Mouse (Mus musculus): ENCODE measurements at regions not wholly inside any gene's neighbourhood (a gene's known extent, or its start where the extent isn't known, plus 50 kb on each side); places are given as distances from the start of the nearest gene placed in this dataset.

DNA sequence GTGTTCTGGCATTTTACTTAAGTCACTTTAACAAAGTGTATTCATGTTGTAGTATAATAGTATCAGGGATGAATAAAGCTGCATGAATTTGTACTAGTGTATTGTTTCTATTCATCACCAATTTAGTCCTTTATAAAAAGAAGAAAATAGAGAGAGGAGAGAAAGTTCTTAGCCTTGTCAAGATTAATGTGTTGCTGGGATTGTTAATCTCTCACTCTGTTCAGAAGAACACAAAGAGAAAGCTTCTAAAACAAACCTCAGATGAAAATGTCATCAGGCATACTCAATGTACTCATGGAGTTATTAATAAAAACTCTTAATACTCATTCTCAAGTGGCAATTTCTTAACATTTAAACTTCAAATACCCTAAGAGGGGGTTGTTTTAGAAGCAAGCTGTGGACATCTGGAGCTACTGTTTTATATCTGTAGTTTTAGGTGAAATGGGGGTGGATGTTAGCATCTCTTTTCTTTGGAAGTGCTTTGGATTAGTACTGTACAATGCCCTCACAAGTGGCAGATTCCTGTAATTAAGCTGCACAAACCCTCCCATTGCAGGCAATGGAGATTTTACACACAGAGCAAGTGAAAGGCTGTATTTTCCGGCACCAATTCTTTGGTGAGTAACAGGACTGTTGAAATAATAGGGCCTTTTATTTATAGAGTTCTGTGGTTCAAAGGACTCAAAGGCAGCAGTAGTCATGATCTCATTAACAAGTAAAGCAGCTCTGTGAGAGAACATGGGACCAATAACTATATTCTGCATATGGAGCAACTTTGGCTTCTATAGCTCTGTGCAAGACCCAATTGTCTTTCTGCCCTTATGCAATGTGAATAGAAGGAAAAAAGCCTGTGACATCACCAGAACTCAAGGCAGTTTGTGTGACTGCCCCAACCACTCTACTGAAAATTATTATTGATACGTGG, 273.4 kb upstream of the Epha5 start:
- ATAC-seq: no peak
- no peak overlapping the region for H3K27ac ChIP-seq
- no peak overlapping the region for H3K4me3 ChIP-seq
- no peaks in the 10 kb centered on the region for H3K9me3 ChIP-seq (replicated peaks)
- H3K27me3 ChIP-seq (replicated peaks): no peaks in the 10 kb centered on the region
- H3K36me3 ChIP-seq: no peaks in the 10 kb centered on the region
- 78% methylated on average over 2 of the region's 2 CpGs for WGBS (ENCODE audit: insufficient replicate concordance)
- no peak overlapping the region for H3K9ac ChIP-seq
- no peaks in the 10 kb centered on the region for H3K4me1 ChIP-seq
- H3K4me2 ChIP-seq: no peak overlapping the region

DNA sequence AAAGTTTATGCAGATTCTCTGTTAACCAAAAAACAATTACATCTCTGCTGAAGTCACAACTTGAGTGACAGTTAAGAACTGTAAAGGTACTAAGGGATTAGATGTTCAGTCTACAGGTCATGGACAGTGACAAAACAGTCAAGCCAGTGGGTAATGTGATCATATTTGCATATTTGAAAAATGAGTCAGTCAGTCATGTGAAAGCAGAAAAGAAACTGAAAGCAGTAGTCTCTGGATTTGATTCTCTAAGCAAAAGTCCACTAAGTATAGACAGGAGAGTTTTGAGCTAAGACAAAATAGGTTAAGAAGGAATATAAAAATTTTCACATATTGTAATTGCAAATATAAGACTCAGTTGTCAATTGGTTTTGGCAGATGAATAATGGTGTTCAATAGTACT, 270.4 kb upstream of the Epha5 start:
- Histone ChIP-seq H3K4me3 (no peak overlapping the region), H3K9ac (no peak overlapping the region), H3K4me1 (no peaks in the 10 kb centered on the region), H3K36me3 (no peaks in the 10 kb centered on the region), H3K9me3 (replicated peaks) (no peaks in the 10 kb centered on the region), H3K27me3 (replicated peaks) (no peaks in the 10 kb centered on the region), H3K27ac (no peak overlapping the region), H3K4me2 (no peak overlapping the region)
- ATAC-seq: no peak

DNA sequence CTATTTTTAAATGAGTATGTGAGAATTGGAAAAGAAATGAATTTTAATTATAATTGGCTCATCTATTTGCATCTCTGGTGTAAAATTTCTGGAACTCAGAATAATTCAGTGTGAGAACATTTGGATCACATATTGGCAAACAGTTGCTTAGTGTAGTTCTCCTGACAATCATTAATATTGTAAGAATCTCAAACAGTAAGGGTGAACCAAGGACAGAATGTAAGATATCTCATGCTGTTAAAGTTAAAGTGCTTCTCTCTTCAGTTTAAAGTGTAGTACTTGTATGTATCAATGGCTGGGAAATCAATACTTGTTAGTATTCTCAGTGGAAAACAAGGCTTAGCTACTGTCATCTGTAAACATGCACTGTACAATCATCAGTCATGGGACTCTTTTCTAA, 238.0 kb upstream of the Epha5 start:
- ATAC-seq: no peak
- no peaks in the 10 kb centered on the region for H3K27me3 ChIP-seq (replicated peaks)
- no peaks in the 10 kb centered on the region for H3K9me3 ChIP-seq (replicated peaks)
- no peak overlapping the region for H3K9ac ChIP-seq
- H3K4me3 ChIP-seq: no peak overlapping the region
- H3K36me3 ChIP-seq: no peaks in the 10 kb centered on the region
- no peak overlapping the region for H3K27ac ChIP-seq
- no peaks in the 10 kb centered on the region for H3K4me1 ChIP-seq
- no peak overlapping the region for H3K4me2 ChIP-seq

DNA sequence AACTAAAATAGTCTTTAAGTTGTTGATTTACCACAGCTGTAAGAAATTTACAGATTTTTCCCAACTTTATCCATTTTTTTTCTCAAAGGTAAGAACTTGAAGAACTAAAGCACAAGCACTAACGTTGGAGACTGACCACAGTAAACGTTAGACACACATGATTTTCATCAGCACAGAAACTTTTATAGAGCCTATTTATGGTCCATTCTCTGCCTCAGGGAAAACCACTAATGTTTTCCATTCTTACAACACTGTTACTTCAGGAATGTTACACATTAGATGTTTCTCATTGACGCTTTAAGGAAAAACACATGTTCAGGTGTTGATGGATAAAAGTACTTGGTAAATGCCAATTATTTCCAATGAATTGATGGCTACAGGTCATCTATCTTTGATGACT, 218.3 kb upstream of the Epha5 start:
- Histone ChIP-seq H3K9me3 (replicated peaks) (no peaks in the 10 kb centered on the region), H3K27ac (no peak overlapping the region), H3K4me3 (no peak overlapping the region), H3K36me3 (no peaks in the 10 kb centered on the region), H3K27me3 (replicated peaks) (no peaks in the 10 kb centered on the region), H3K4me2 (no peak overlapping the region), H3K4me1 (no peaks in the 10 kb centered on the region), H3K9ac (no peak overlapping the region)
- 67% methylated on average over 3 of the region's 3 CpGs for WGBS (ENCODE audit: insufficient replicate concordance)
- no peak for ATAC-seq

DNA sequence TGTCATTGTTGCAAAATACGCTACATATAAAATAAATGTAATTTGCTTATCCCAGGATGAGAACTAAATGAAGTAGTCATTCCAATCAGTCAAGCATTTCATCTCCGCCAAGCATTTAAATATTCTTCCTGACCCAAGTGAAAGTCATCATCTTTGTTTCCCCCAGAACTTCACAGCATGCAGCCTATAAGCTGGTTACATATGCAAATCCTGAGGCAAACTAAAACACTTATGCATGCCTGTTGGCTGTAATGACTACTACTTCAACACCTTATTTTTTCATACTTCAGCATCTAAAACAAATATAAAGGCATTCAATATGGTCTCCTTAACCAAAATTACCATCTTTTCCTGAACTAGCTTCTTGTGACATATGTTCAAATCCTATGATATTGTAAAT, 215.7 kb upstream of the Epha5 start:
- no peak overlapping the region for H3K9ac ChIP-seq
- H3K4me3 ChIP-seq: no peak overlapping the region
- no peak overlapping the region for H3K4me2 ChIP-seq
- H3K36me3 ChIP-seq: no peaks in the 10 kb centered on the region
- no peak overlapping the region for H3K27ac ChIP-seq
- 68% methylated on average over 2 of the region's 2 CpGs for WGBS (ENCODE audit: insufficient replicate concordance)
- ATAC-seq: no peak
- no peaks in the 10 kb centered on the region for H3K27me3 ChIP-seq (replicated peaks)
- H3K4me1 ChIP-seq: no peaks in the 10 kb centered on the region
- H3K9me3 ChIP-seq (replicated peaks): no peaks in the 10 kb centered on the region

DNA sequence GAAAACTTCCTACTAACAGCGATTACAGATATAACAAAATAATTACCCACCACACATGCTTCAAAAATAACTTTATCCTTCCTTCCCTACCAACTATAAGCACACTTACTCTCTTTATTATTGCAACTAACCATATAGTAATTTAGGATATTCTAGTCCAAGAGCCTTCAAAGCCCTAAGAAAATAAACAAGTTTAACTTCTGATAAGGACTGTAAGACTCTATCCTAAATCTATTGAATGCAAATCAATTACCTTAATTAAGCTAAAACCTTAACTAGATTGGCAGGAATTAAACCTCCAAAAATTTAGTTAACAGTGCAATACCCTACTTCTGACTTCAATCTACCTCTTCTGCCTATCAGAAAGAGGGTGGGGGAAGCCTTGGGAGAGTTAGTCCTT, 201.0 kb upstream of the Epha5 start:
- Histone ChIP-seq H3K36me3 (no peaks in the 10 kb centered on the region), H3K4me2 (no peak overlapping the region), H3K9me3 (replicated peaks) (no peaks in the 10 kb centered on the region), H3K4me3 (no peak overlapping the region), H3K4me1 (no peaks in the 10 kb centered on the region), H3K9ac (no peak overlapping the region), H3K27me3 (replicated peaks) (no peaks in the 10 kb centered on the region), H3K27ac (no peak overlapping the region)
- 86% methylated on average over 1 of the region's 1 CpGs for WGBS (ENCODE audit: insufficient replicate concordance)
- ATAC-seq: no peak

- no peaks in the 10 kb centered on the region for H3K27me3 ChIP-seq (replicated peaks)
Measured at GRCm38 (mm10) chr5:84608683-84609082, 191.5 kb upstream of the Epha5 start.

GRCm38 (mm10) chr5:84565311-84565946, 148.2 kb upstream of the Epha5 start:
- no peaks in the 10 kb centered on the region for H3K9me3 ChIP-seq (replicated peaks)
- no peak overlapping the region for H3K9ac ChIP-seq
- no peaks in the 10 kb centered on the region for H3K4me1 ChIP-seq
- H3K27me3 ChIP-seq (replicated peaks): no peaks in the 10 kb centered on the region
- H3K27ac ChIP-seq: no peak overlapping the region
- H3K4me3 ChIP-seq: no peak overlapping the region
- H3K4me2 ChIP-seq: no peak overlapping the region
- ATAC-seq: no peak
- no peaks in the 10 kb centered on the region for H3K36me3 ChIP-seq
- 54% methylated on average over 5 of the region's 5 CpGs for WGBS (ENCODE audit: insufficient replicate concordance)

More at GRCm38 (mm10) chr5:84608683-84609082, 191.5 kb upstream of the Epha5 start:
- Histone ChIP-seq H3K9ac (no peak overlapping the region), H3K4me3 (no peak overlapping the region), H3K4me1 (no peaks in the 10 kb centered on the region), H3K27ac (no peak overlapping the region), H3K4me2 (no peak overlapping the region), H3K36me3 (no peaks in the 10 kb centered on the region), H3K9me3 (replicated peaks) (no peaks in the 10 kb centered on the region)
- 43% methylated on average over 2 of the region's 2 CpGs for WGBS (ENCODE audit: insufficient replicate concordance)
- ATAC-seq: no peak

DNA sequence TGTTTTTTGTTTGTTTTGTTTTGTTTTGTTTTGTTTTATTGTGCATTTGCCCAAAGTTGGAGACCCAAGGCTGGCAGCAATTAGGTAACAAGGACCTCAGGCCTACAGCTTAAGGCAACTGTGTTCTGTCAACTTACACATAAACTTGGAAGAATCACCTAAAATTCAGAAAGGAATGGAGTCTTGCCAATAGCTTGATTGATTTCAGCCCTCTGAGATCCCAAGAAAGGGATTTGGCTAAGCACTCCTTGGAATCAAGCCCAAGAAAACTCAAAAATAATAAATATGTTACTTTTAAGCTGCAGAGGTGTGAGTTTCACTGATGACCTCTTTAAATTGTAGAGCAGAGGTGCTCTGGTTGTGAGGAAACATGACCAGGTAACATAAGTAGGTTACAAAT, 102.7 kb upstream of the Epha5 start:
- Histone ChIP-seq H3K4me1 (no peaks in the 10 kb centered on the region), H3K4me2 (no peak overlapping the region), H3K27ac (no peak overlapping the region), H3K27me3 (replicated peaks) (no peaks in the 10 kb centered on the region), H3K9ac (no peak overlapping the region), H3K36me3 (no peaks in the 10 kb centered on the region), H3K4me3 (no peak overlapping the region), H3K9me3 (replicated peaks) (no peaks in the 10 kb centered on the region)
- no peak for ATAC-seq

DNA sequence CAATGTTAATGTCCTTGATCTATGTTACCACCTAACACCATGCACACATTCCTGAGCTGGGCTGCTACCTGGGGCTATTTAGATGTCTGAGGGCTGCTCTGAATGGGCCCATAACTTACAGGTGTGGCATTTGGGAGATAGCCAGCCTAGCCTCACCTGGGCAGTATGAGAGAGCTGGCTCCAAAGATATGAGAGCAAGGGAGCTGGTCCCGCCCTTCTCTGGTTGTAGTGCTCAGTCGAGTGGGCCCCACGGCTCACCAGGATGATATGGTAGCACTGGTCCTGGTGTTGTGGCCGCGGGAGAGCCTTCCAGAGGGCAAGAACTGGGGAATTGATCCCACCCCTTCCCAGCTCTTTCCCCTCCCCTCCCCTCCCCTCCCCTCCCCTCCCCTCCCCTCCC, 93.0 kb upstream of the Epha5 start:
- ATAC-seq: no peak

GRCm38 (mm10) chr5:84480978-84481377, 63.8 kb upstream of the Epha5 start:
- no peak overlapping the region for H3K4me2 ChIP-seq
- no peaks in the 10 kb centered on the region for H3K9me3 ChIP-seq (replicated peaks)
- H3K4me1 ChIP-seq: no peaks in the 10 kb centered on the region
- no peaks in the 10 kb centered on the region for H3K27me3 ChIP-seq (replicated peaks)
- H3K36me3 ChIP-seq: no peaks in the 10 kb centered on the region
- ATAC-seq: no peak
- no peak overlapping the region for H3K4me3 ChIP-seq
- no peak overlapping the region for H3K9ac ChIP-seq
- H3K27ac ChIP-seq: no peak overlapping the region

More for the DNA sequence above, 93.0 kb upstream of the Epha5 start:
- H3K9ac ChIP-seq: no peak overlapping the region
- no peaks in the 10 kb centered on the region for H3K36me3 ChIP-seq
- 69% methylated on average over 5 of the region's 5 CpGs for WGBS (ENCODE audit: insufficient replicate concordance)
- no peak overlapping the region for H3K4me3 ChIP-seq
- no peaks in the 10 kb centered on the region for H3K27me3 ChIP-seq (replicated peaks)
- H3K4me1 ChIP-seq: no peaks in the 10 kb centered on the region
- no peak overlapping the region for H3K4me2 ChIP-seq
- H3K27ac ChIP-seq: no peak overlapping the region
- H3K9me3 ChIP-seq (replicated peaks): no peaks in the 10 kb centered on the region
